Mouse (Mus musculus) bone marrow macrophage, adult 2 months (primary cell): ENCODE data around the gene Ptprs.

Source experiments
- CTCF ChIP-seq: IDR thresholded peaks from 2 replicates; pipeline ENCODE4 v1.5.1; 2012; ENCODE audit warnings: low read depth, mild to moderate bottlenecking, low read length, moderate library complexity
- POLR2A ChIP-seq: IDR thresholded peaks from 2 replicates; pipeline ENCODE4 v1.6.1; 2012; ENCODE audit warnings: mild to moderate bottlenecking, low read depth, low read length, borderline replicate concordance

- no peak for TF ChIP-seq CTCF
- TF ChIP-seq POLR2A, result no peak
Observed at GRCm38 (mm10) chr17:56490438-56491152, 14.3 kb upstream of the Ptprs start.
